Mouse (Mus musculus): ENCODE data around the gene Parl.

Gene Parl

DNA sequence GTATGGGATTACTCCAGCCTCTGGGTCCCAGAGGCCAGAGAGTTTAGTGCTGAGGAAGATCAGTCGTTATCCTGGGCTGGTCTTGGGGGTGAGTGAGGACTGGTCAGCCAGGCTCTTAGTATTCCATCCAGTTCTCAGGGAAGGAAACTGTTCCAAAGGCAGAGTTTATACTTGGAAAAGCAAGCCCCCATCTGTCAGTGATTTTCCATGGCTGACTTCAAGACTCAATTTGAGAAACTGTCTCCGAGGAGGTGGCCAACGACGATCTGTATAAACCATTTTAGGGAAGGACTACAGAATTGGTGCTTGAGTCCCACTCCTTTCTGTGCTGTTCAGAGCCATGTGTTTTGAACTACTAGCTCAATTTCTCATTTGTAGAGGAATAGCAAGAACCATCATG, 63.5 kb downstream of the Parl start:
- no peak for DNase-seq (ENCODE audit: low spot score in 2 of 2)

DNA sequence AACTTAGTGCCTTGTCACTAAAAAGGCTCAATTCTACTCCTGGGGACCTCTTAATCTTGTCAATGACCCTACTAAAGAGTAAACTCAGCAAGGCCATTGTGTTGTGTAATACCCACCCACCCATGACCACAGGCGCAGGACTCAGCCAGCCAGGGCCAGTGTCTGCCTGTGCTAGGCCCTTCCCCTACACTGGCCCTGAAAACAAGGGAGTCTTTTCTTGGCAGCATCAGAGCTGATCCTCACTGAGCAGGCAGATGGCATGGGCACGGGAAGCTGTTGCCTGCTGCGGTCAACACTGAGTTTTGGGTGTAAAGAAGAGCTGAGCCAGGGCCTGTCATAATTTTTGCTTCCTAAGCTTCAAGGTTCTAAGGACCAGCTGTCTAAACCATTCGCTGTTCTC, 64.8 kb downstream of the Parl start:
- peak in 1 of 2 experiments; percentile 62 for DNase-seq (ENCODE audit: low spot score in 2 of 2)

- DNase-seq (ENCODE audit: low spot score in 2 of 2) = peak in 1 of 2 experiments; percentile 23
These were observed 67.8 kb downstream of the Parl start for GRCm38 (mm10) chr16:20234406-20234805.

Measured in right cerebral cortex, postnatal 10 days (tissue).